Mouse (Mus musculus): ENCODE measurements around the gene Cebpa.

The Cebpa gene

GRCm38 (mm10) chr7:35118841-35119413 is at the start of gene Cebpa:
TSS of gene Cebpa (plus strand) at chr7:35119293.
- peak; percentile 96 for DNase-seq (ENCODE audit: low spot score)

- no peak for DNase-seq (ENCODE audit: low spot score)
These were observed 42.4 kb upstream of the Cebpa start for GRCm38 (mm10) chr7:35076645-35077044.

GRCm38 (mm10) chr7:35080843-35081338 is 38.2 kb upstream of the Cebpa start:
- no peak for DNase-seq (ENCODE audit: low spot score)

GRCm38 (mm10) chr7:35081406-35082104 is 37.5 kb upstream of the Cebpa start:
- DNase-seq (ENCODE audit: low spot score) = no peak

- no peak for DNase-seq (ENCODE audit: low spot score)
These were observed 34.3 kb upstream of the Cebpa start for GRCm38 (mm10) chr7:35084565-35085360.

- peak; percentile 74 for DNase-seq (ENCODE audit: low spot score)
These were observed 32.7 kb upstream of the Cebpa start for GRCm38 (mm10) chr7:35086271-35086861.

GRCm38 (mm10) chr7:35090550-35090949 is 28.5 kb upstream of the Cebpa start:
- DNase-seq (ENCODE audit: low spot score) = no peak

- no peak for DNase-seq (ENCODE audit: low spot score)
These were observed 24.0 kb upstream of the Cebpa start for GRCm38 (mm10) chr7:35094975-35095678.

- DNase-seq (ENCODE audit: low spot score) = no peak
These were observed 20.3 kb upstream of the Cebpa start for GRCm38 (mm10) chr7:35098777-35099176.

GRCm38 (mm10) chr7:35099528-35099927 is 19.6 kb upstream of the Cebpa start:
- DNase-seq (ENCODE audit: low spot score) = no peak

GRCm38 (mm10) chr7:35106614-35107013 is 12.5 kb upstream of the Cebpa start:
- DNase-seq (ENCODE audit: low spot score) = no peak

- no peak for DNase-seq (ENCODE audit: low spot score)
These were observed 11.5 kb upstream of the Cebpa start for GRCm38 (mm10) chr7:35107630-35108029.

GRCm38 (mm10) chr7:35108046-35108445 is 11.0 kb upstream of the Cebpa start:
- no peak for DNase-seq (ENCODE audit: low spot score)

- DNase-seq (ENCODE audit: low spot score) = no peak
These were observed 10.4 kb upstream of the Cebpa start for GRCm38 (mm10) chr7:35108663-35109062.

- no peak for DNase-seq (ENCODE audit: low spot score)
These were observed 6.0 kb upstream of the Cebpa start for GRCm38 (mm10) chr7:35113136-35113535.

GRCm38 (mm10) chr7:35113721-35114120 is 5.4 kb upstream of the Cebpa start:
- no peak for DNase-seq (ENCODE audit: low spot score)

- DNase-seq (ENCODE audit: low spot score) = no peak
These were observed 2.6 kb upstream of the Cebpa start for GRCm38 (mm10) chr7:35116524-35116923.

GRCm38 (mm10) chr7:35117052-35117451 is 2.0 kb upstream of the Cebpa start:
- DNase-seq (ENCODE audit: low spot score) = no peak

GRCm38 (mm10) chr7:35117761-35118098 is 1.4 kb upstream of the Cebpa start:
- DNase-seq (ENCODE audit: low spot score) = no peak

GRCm38 (mm10) chr7:35118099-35118781 is 853 bp upstream of the Cebpa start:
- peak; percentile 82 for DNase-seq (ENCODE audit: low spot score)

GRCm38 (mm10) chr7:35119506-35120145 is 533 bp downstream of the Cebpa start:
- no peak for DNase-seq (ENCODE audit: low spot score)

Measured in retina, embryonic 14.5 days (tissue).